Mouse (Mus musculus) layer of hippocampus, postnatal 14 days (tissue): ENCODE measurements around the gene Abcc6. TPM values are rescaled to one million over a fixed set of nuclear protein-coding genes. Genes with fewer than 3 reads are reported as not detected.
A peak's percentile ranks its signal among the peaks of the same experiment; 100 is the strongest.
"Not testable (repeated sequence)": the region's sequence is repeated elsewhere in the genome, so short reads cannot be mapped to it uniquely, and the experiment has no call there.

ENCODE experiments used
- DNase-seq, 2 experiments: peaks; one replicate each; pipeline ENCODE4 v3.0.0; 2021 to 2022; ENCODE audit warnings: low spot score in 2 of 2, mixed read lengths in 1 of 2
- total RNA-seq, 2 experiments: library from RNA; stranded (reverse); gene quantifications; 2 replicates each; pipeline ENCODE4 v1.2.3; 2021

The Abcc6 gene
- total RNA-seq, 2 experiments from 2014 or later, result 4.3 to 5.9 TPM

DNA sequence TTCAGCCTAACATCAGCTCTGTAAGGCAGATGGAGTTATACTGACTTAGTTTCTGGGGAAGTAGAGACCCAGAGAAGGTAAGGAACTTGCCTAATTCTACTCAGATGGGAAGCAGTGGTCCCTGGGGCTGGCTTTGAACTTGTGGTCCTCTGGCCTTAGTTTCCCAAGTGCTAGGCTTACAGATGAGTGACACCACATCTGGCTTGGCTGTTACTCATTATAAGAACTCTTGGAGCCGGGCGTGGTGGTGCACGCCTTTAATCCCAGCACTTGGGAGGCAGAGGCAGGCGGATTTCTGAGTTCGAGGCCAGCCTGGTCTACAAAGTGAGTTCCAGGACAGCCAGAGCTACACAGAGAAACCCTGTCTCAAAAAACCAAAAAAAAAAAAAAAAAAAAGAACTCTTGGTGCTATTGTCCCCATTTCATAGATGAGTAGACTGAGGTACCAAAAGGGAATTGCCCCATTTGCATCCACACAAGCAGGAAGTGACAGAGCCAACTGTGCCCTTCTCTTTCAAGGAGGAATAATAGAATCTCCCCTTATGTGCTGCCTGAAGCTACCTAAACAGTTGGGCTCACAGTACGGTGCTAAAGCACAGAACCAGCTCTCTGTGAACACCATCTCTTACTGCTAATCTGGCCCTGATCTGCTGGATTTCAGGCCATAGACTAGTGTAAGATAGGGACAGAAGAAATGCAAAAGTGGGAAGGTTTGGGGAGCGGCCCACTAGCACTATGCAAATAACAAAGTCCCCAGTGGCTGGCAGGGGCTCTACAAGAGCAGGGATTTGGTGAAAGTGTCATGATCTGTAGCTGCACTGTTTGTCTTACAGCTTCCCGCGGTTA is 580 bp downstream of the Abcc6 start:
- no peak for DNase-seq

DNA sequence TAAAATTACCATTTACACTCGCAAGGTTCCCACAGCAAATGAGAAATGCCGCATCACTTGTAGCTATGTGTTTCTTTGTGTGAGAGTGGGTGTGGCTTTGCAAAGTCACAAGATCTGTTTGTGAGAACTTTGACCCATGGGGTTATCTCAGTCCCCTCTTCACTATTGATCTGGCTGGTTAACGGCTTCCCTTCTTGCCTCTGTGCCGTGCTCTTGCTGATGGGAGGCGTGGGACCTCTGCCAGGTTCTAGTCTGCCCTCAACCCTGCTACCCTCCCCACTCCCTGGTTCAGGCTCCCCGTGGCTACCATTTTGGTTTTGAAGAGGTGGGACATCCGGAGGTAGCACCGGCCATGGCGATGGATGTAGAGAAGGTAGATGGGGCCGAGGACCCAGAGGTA is 1.4 kb downstream of the Abcc6 start:
- no peak for DNase-seq

DNA sequence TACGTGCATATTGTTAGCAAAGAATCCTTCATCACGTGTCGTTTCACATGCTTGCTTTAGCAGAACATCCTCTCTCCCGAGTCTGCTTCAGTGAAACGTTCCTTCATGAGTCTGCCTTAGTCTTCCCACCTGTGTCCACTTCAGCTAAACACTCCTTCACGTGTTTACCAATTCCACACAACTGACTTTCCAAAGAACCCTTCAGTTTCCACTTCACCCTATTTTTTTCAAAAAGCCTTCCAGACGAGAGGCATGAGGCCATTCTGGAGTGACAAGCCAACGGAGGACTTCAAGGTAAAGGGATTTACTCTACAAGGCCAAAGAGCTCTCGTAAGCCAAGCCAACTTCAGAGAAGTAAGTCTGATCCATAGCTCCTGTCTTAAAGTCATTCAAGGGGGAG is 4.7 kb downstream of the Abcc6 start:
- no peak for DNase-seq

GRCm38 (mm10) chr7:46021951-46022350 is 8.2 kb downstream of the Abcc6 start:
- no peak for DNase-seq

DNA sequence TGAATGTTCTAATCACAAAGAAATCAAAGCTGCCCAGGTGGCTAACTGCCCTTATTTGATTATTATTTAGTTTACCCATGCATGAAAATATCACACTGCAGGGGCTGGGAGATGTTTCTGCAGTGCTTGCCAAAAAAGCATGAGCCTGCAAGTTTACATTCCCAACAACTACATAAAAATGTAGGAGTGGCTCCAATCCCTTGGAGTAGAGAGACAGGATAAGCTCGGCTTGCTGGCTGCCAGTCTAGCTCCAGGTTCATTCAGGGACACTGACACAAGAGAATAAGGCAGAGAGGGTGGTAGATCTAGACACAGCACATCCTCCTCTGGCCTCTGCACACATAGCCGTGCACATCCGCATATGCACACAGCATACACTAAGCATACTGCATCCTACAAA is 10.5 kb downstream of the Abcc6 start:
- DNase-seq, result peak in 1 of 2 experiments; percentile 29

DNA sequence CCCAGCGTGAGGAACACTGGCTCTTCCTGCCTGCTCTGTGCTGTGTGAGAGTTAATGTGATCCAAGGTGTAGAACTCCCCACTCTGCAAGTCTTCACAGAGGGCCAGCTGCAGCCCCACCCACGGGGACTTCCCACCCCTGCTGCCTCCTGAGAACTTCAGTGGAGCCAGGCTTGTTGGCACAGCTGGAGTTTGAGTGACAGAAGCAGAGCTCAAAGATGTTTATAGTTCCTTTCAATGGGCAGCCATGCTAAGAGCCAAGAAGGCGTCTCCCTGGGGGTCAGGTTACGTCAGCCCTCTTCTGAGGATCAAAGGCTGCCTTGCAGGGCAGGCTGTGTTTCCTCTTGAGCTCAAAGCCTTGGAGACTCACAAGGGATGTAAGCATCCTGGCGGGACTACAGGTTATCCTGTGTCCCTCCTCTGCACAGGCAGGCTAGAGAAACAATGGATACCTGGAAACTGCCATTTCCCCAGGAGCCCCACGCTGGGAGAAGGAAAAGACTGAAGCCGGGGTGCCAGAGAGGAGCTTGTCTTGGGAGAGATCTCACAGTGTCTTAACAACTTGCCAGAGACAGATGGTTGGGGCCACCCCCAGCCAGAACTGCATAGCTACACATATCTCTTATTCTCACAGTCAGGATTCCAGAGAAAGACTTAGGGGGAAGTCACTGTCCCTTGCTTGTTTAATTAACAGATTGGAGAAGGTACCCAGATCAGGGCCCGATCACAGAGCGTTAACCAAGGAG is 16.7 kb downstream of the Abcc6 start:
- no peak for DNase-seq

GRCm38 (mm10) chr7:46012121-46012520 is 18.0 kb downstream of the Abcc6 start:
- DNase-seq, result no peak

- peak; percentile 75 to 82 for DNase-seq
These were observed 20.5 kb downstream of the Abcc6 start for GRCm38 (mm10) chr7:46009578-46009977.

- no peak for DNase-seq
These were observed 27.4 kb downstream of the Abcc6 start for GRCm38 (mm10) chr7:46002748-46003147.

GRCm38 (mm10) chr7:46000577-46000976 is 29.5 kb downstream of the Abcc6 start:
- no peak for DNase-seq

- DNase-seq, result no peak
These were observed 37.6 kb downstream of the Abcc6 start for GRCm38 (mm10) chr7:45992470-45992869.

GRCm38 (mm10) chr7:45988344-45988743 is 41.8 kb downstream of the Abcc6 start:
- DNase-seq, result no peak

GRCm38 (mm10) chr7:45986893-45987292 is 43.2 kb downstream of the Abcc6 start:
- DNase-seq, result no peak

GRCm38 (mm10) chr7:45981612-45982011 is 48.5 kb downstream of the Abcc6 start:
- no peak for DNase-seq

- DNase-seq, result no peak
These were observed 55.6 kb downstream of the Abcc6 start for GRCm38 (mm10) chr7:45974512-45974911.

DNA sequence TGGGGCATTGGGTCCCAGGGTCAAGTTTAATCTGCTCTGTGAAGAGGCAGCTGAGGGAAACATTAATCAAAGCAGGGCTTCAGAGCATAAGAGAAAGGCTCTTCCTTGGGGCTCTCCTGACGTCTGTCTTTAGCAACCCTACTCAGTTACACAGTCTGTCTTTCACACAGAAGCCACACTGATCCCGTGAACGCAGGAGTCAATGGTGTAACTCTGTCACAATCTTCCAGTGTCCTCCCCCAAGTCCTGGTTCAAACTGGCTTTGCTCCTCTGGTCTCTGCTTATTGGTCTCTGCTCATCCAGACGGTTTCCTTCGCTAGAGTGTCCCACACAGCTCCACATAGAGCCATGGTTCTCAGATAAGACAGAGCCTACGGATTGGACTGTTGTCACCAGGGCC is 56.0 kb downstream of the Abcc6 start:
- no peak for DNase-seq

GRCm38 (mm10) chr7:45973271-45973687 is 56.8 kb downstream of the Abcc6 start:
- DNase-seq, result peak; percentile 37 to 49

DNA sequence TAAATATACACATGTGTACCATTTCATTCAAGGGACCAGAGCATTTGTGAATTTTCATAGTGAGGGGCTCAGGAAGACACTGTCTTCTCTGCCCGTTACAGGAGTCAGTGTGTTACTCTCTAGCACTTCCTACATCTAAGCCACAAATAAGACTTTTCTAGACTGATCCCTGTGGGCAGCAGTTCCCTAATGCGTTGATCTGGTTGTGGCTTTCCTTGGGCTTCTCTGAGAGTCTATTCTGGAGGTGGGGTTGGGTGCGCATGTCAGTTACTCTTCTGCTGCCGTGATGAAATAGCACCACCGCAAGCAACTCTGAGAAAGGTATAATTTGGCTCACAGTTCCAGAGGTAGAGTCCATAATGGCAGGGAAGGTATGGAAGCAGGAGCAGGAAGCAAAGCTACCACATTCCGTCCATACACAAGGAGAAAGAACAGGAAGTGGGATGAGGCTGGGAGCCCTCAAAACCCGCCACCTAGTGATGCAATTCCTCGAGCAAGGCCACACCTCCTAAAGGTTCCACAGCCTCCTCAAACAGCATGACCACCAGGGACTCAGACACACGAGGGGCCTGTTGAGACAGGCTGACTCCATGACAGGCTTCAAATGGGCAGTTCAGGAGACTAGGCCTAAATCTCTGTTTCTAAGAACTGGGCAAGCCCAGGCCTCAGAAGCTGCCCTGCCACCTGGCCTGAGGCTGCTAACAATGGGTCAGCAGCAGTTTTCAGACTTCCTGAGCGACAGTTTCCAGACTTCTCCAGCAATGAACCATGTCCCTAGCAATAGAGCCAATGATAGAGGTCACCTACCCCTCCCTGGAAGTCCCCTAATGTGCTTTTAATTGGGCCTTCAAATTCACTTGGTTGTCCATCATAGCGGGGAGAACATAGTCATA is 58.0 kb downstream of the Abcc6 start:
- no peak for DNase-seq

GRCm38 (mm10) chr7:45956611-45957010 is 73.5 kb downstream of the Abcc6 start:
- no peak for DNase-seq

GRCm38 (mm10) chr7:45949061-45949460 is 81.0 kb downstream of the Abcc6 start:
- DNase-seq, result no peak

DNA sequence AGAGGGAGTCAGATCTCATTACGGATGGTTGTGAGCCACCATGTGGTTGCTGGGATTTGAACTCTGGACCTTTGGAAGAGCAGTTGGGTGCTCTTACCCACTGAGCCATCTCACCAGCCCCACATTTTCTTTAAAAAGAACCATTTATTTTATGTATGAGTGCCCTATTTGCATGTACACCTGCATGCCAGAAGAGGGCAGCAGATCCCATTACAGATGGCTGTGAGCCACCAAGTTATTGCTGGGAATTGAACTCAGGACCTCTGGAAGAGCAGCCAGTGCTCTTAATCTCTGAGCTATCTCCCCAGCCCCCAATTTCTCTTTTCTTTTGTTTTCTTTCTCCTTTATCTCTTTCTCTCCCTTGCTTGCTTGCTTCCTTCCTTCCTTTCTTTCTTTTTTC is 86.8 kb downstream of the Abcc6 start:
- DNase-seq, result not testable (repeated sequence)
